Mouse (Mus musculus) liver, embryonic 11.5 days (tissue): ENCODE results near the gene Gpd1. TPM values are rescaled to one million over a fixed set of nuclear protein-coding genes. Genes with fewer than 3 reads are reported as not detected.

Experiments used
- ATAC-seq: fragments of 200-750 bp; cut with Nextera tagmentation; replicated peaks from 2 replicates; pipeline ENCODE4 v1.8.0; 2017; ENCODE audit warnings: moderate number of reproducible peaks, mild to moderate bottlenecking, moderate TSS enrichment, moderate library complexity; ENCODE audit not compliant: low FRiP score
- DNase-seq: peaks from one replicate; pipeline ENCODE4 v3.0.0-alpha.2; 2017; ENCODE audit warnings: low spot score
- H3K27ac ChIP-seq: fragments of 300-500 bp; sonication (generic); 2 replicates; pipeline ENCODE4 v1.5.1; 2014; ENCODE audit warnings: mild to moderate bottlenecking, low read depth, low read length, control low read depth
- H3K27me3 ChIP-seq: fragments of 300-500 bp; sonication (generic); replicated peaks from 2 replicates; pipeline ENCODE4 v1.6.1; 2014; ENCODE audit warnings: low read length, mixed read lengths; ENCODE audit not compliant: control insufficient read depth, insufficient read depth
- H3K36me3 ChIP-seq: fragments of 300-500 bp; sonication (generic); 2 replicates; pipeline ENCODE4 v1.6.1; 2014; ENCODE audit warnings: mild to moderate bottlenecking, low read length, moderate library complexity, mixed read lengths; ENCODE audit not compliant: control insufficient read depth, insufficient read depth
- H3K4me1 ChIP-seq: fragments of 300-500 bp; sonication (generic); replicated peaks from 2 replicates; pipeline ENCODE4 v1.6.1; 2014; ENCODE audit warnings: low read length, mixed read lengths; ENCODE audit not compliant: control insufficient read depth, insufficient read depth
- H3K4me2 ChIP-seq: fragments of 300-500 bp; sonication (generic); 2 replicates; pipeline ENCODE4 v1.6.1; 2014; ENCODE audit warnings: mild to moderate bottlenecking, control low read depth, moderate library complexity
- H3K4me3 ChIP-seq: fragments of 300-500 bp; sonication (generic); 2 replicates; pipeline ENCODE4 v1.5.1; 2014; ENCODE audit warnings: low read depth, low read length, control low read depth
- H3K9ac ChIP-seq: fragments of 300-500 bp; sonication (generic); 2 replicates; pipeline ENCODE4 v1.6.1; 2014; ENCODE audit warnings: low read depth, low read length, control low read depth
- H3K9me3 ChIP-seq: fragments of 300-500 bp; sonication (generic); 2 replicates; pipeline ENCODE4 v1.6.1; 2016; ENCODE audit warnings: low read length, inconsistent platforms, mixed read lengths; ENCODE audit not compliant: control insufficient read depth
- whole genome bisulfite sequencing: fragments of 180-500 bp; shearing (Covaris S2); extraction: QIAGEN DNeasy Blood & Tissue Kit; methylation state at CpG from one replicate; pipeline ENCODE4 v1.1.7; 2014; 5-methylcytosine and 5-hydroxymethylcytosine counted together
- polyA plus RNA-seq: library from polyadenylated mRNA; unstranded; fragments of >200 nt; fragmentation: Nextera tagmentation; extraction: Ambion mirVana; gene quantifications from 2 replicates; pipeline ENCODE4 v1.2.1, GENCODE M21; 2014

Gene Gpd1
- polyA plus RNA-seq, 1 experiment from 2014 or later = 4.3 TPM

DNA sequence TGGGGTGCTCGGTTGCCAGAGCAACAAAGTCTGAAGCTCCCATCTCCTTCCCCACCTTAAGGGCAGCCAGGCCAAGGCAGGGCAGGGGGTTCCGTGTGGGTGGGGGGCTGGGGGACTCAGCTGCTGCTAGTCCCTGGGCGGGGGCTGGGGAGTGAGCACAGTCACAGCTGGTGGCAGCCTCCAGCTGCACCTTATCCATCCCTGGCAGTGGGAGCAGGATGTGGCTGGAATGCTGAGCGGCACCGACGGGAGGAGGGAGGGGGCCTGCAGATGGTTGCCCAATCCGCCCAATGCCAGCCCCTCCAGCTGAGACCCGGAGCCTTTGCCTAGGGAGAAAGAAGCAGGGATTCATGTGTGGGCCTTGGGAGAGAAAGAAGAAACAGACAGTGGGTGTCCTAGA is 40.2 kb upstream of the Gpd1 start:
- WGBS = 44% methylated on average over 8 of the region's 8 CpGs
- DNase-seq (no peak), ATAC-seq (no peak)
- no peak overlapping the region for H3K9ac ChIP-seq
- no peaks in the 10 kb centered on the region for H3K36me3 ChIP-seq
- peaks cover 51% of the 10 kb centered on the region for H3K27me3 ChIP-seq
- H3K4me2 ChIP-seq = no peak overlapping the region
- no peaks in the 10 kb centered on the region for H3K9me3 ChIP-seq
- no peak overlapping the region for H3K27ac ChIP-seq
- no peaks in the 10 kb centered on the region for H3K4me1 ChIP-seq
- H3K4me3 ChIP-seq = no peak overlapping the region

DNA sequence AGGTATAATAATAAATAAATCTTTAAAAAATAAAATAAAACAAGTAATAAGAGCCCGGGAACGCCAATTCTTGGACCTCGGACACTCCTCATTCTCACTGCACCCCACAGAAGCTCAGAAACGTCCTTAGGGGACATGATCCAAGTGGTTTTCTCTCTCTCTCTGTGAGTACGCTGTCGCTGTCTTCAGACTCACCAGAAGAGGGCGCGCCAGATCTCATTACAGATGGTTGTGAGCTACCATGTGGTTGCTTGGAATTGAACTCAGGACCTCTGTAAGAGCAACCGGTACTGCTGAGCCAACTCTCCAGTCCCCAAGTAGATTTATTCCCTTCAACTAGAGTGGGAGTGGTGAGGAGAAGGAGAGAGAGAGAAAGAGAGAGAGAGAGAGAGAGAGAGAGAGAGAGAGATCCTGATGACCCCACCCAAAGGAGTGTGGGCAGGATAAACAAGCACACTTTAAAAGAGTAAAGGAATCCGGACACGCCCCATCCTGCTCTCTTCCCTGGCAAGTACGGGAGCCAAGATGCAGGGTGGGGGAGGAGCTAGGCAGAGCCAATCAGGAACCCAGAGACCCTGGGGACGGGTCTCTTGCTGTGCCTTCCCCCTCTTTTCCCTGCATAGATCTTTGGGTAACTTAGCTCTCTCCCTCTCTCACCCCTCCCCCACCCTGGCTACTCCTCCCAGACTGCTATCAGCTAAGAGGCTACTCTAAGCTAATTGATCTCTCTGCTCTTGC is 39.1 kb upstream of the Gpd1 start:
- peak; percentile 37 for DNase-seq
- no peak for ATAC-seq
- Histone ChIP-seq H3K9me3 (no peaks in the 10 kb centered on the region), H3K4me3 (no peak overlapping the region), H3K9ac (no peak overlapping the region), H3K27me3 (peaks cover 40% of the 10 kb centered on the region), H3K27ac (no peak overlapping the region), H3K36me3 (no peaks in the 10 kb centered on the region), H3K4me1 (no peaks in the 10 kb centered on the region), H3K4me2 (no peak overlapping the region)
- 12% methylated on average over 13 of the region's 13 CpGs for WGBS

DNA sequence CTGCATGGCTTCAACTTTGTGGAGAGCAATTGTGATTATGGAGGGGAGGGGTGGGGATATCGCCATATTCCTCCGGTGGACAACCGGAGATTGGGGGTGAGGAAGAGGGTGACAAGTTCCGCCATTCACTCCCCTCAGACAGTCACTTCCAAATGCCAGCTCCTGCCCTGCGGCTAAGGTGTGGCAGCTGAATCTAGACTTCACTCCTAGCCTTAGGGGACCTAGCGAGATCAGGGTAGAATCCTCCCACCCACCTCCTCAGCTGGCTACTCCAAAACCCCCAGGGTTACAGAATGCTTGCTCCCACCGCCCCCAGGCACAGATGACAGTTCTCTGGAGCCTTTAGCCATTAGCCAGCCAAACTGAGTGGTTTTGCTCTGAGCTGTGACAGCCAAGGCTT is 38.3 kb upstream of the Gpd1 start:
- no peak for ATAC-seq
- H3K4me2 ChIP-seq = no peak overlapping the region
- H3K9ac ChIP-seq = no peak overlapping the region
- no peak for DNase-seq
- no peak overlapping the region for H3K27ac ChIP-seq
- H3K36me3 ChIP-seq = no peaks in the 10 kb centered on the region
- H3K4me3 ChIP-seq = no peak overlapping the region
- peaks cover 32% of the 10 kb centered on the region for H3K27me3 ChIP-seq
- no peaks in the 10 kb centered on the region for H3K9me3 ChIP-seq
- no peaks in the 10 kb centered on the region for H3K4me1 ChIP-seq
- 59% methylated on average over 7 of the region's 7 CpGs for WGBS

DNA sequence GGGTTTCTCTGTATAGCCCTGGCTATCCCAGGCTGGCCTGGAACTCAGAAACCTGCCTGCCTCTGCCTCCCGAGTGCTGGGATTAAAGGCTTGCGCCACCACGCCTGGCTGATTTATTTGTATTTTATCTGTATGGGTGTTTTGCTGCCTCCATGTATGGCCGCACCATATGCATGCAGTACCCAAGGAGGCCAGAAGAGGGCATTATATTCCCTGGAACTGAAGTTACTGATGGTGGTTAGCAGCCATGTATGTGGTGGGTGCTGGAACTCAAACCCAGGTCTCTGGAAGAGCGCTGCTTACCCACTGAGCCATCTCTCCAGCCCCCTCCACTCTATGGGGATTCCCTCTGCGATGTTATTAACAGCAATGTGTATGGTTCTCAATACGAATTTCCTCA is 34.4 kb upstream of the Gpd1 start:
- Histone ChIP-seq H3K9me3 (no peaks in the 10 kb centered on the region), H3K4me2 (no peak overlapping the region), H3K27ac (no peak overlapping the region), H3K27me3 (peaks cover 9% of the 10 kb centered on the region), H3K4me3 (no peak overlapping the region), H3K4me1 (no peaks in the 10 kb centered on the region), H3K36me3 (no peaks in the 10 kb centered on the region), H3K9ac (no peak overlapping the region)
- no peak for ATAC-seq
- DNase-seq = no peak
- 74% methylated on average over 7 of the region's 7 CpGs for WGBS

DNA sequence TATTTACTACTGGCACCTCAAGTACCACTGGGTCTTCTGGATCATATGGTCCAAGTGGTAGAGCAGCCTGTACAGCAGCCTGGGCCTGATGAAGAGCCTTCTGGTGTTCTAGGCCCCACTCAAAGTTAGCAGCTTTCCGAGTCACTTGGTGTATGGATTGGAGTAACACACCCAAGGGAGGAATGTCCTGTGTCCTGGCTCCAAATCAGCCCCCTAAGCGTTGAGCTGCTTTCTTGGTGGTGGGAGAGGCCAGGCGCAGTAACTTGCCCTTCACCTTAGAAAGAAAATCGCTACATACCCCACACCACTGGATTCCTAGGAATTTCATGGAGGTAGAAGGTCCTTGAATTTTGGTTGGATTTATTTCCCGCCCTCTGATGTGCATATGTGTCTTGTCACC is 33.2 kb upstream of the Gpd1 start:
- H3K36me3 ChIP-seq = no peaks in the 10 kb centered on the region
- H3K9ac ChIP-seq = no peak overlapping the region
- no peaks in the 10 kb centered on the region for H3K9me3 ChIP-seq
- H3K4me2 ChIP-seq = no peak overlapping the region
- H3K4me1 ChIP-seq = no peaks in the 10 kb centered on the region
- no peak overlapping the region for H3K27ac ChIP-seq
- no peak for ATAC-seq
- H3K4me3 ChIP-seq = no peak overlapping the region
- H3K27me3 ChIP-seq = peaks cover 6% of the 10 kb centered on the region
- no peak for DNase-seq
- 87% methylated on average over 5 of the region's 5 CpGs for WGBS

DNA sequence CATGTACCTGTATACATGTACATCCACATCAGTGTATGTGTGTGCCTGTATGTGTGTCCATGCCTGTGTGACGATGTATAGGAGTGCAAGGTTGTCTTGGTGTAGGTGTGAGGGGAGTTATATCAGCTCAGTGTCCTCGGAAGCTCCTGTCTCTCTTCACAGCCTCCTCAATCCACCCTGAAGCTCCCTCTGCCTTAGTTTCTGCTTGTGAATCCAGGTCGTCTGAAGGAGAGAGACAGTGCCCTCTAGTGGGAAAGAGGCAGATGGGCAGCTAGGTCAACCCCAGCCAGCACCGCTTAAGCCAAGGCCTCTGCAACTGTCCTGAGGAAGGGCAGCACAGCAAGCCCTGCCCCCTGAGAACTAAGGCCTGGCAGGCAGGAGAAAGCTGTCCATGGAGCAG is 28.6 kb upstream of the Gpd1 start:
- Histone ChIP-seq H3K27ac (no peak overlapping the region), H3K4me2 (no peak overlapping the region), H3K9me3 (no peaks in the 10 kb centered on the region), H3K4me3 (no peak overlapping the region), H3K27me3 (peaks cover 13% of the 10 kb centered on the region), H3K9ac (no peak overlapping the region), H3K4me1 (peaks cover 3% of the 10 kb centered on the region; the same call in 1 of the 2 replicates), H3K36me3 (no peaks in the 10 kb centered on the region)
- 3% methylated on average over 4 of the region's 4 CpGs for WGBS
- DNase-seq (peak; percentile 39), ATAC-seq (no peak)

DNA sequence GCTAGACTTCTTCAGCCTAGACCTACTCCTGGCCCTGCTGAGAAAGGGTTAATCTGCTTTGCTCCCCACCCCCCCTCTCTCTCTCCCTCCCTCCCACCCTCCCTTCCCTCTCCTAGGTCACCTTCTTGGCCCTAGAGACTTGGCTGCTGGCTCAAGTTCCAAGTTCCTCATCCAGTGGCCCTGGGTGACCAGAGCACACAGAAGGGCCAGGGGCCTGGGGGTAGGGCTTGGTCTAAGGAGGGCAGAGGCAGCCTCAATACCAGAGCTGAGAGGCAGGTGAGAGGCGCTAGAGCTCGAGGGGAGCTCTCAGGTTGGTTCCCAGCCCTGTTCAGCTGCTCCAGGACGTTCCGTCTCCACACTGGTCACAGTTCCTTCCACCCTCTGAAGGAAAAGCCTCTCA is 26.4 kb upstream of the Gpd1 start:
- H3K9me3 ChIP-seq = no peaks in the 10 kb centered on the region
- H3K4me3 ChIP-seq = no peak overlapping the region
- H3K27ac ChIP-seq = no peak overlapping the region
- 20% methylated on average over 4 of the region's 4 CpGs for WGBS
- ATAC-seq (no peak), DNase-seq (peak; percentile 30)
- H3K4me1 ChIP-seq = peaks cover 3% of the 10 kb centered on the region; the same call in 1 of the 2 replicates
- no peak overlapping the region for H3K9ac ChIP-seq
- no peak overlapping the region for H3K4me2 ChIP-seq
- no peaks in the 10 kb centered on the region for H3K36me3 ChIP-seq
- peaks cover 13% of the 10 kb centered on the region for H3K27me3 ChIP-seq

DNA sequence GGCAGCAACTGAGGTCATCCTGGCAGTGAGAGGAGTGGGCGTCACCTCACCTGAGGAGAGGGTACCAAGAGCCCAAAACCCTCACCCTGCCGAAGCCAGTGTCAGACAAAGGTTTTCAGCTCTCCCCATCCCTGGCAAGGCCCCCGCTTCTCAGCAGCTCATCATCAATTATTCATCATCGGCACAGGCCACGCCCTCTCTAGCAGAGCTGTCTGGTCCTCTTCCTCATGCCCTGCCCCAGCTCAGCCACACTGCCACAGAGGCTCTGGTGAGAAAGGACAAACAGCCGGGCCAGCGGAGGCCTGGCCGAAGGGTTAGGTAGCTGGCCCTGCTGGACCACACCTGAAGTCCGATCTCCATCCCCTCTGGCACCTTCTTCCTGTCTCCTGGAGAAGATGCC is 25.3 kb upstream of the Gpd1 start:
- H3K9me3 ChIP-seq = no peaks in the 10 kb centered on the region
- H3K27me3 ChIP-seq = peaks cover 15% of the 10 kb centered on the region
- ATAC-seq = no peak
- H3K9ac ChIP-seq = no peak overlapping the region
- H3K4me1 ChIP-seq = peaks cover 3% of the 10 kb centered on the region; the same call in 1 of the 2 replicates
- H3K27ac ChIP-seq = no peak overlapping the region
- H3K4me2 ChIP-seq = no peak overlapping the region
- H3K36me3 ChIP-seq = no peaks in the 10 kb centered on the region
- H3K4me3 ChIP-seq = no peak overlapping the region
- 45% methylated on average over 9 of the region's 9 CpGs for WGBS
- no peak for DNase-seq

DNA sequence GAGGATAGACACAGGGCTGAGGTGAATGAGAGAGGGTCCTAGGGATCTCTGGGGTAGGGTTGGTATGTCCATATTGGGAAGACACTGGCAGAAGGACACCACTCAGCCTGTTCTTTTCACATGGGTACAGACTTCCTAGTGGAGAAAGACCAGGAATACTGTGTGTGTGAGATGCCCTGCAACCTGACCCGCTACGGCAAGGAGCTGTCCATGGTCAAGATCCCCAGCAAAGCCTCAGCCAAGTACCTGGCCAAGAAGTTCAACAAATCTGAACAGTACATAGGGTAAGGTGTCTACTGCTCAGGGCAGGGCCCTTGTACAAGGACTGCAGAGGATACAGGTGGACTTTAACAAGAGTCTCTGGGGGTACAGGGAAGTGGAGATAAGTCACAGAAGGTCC is 20.0 kb upstream of the Gpd1 start:
- 35% methylated on average over 2 of the region's 2 CpGs for WGBS
- Histone ChIP-seq H3K4me2 (no peak overlapping the region), H3K4me3 (no peak overlapping the region), H3K4me1 (peaks cover 14% of the 10 kb centered on the region), H3K36me3 (no peaks in the 10 kb centered on the region), H3K9me3 (no peaks in the 10 kb centered on the region), H3K27ac (no peak overlapping the region), H3K9ac (no peak overlapping the region), H3K27me3 (peaks cover 14% of the 10 kb centered on the region)
- no peak for ATAC-seq
- no peak for DNase-seq
